Mouse (Mus musculus) ES-Bruce4 (cell line): ENCODE data around the gene Arl2bp.

Experiments
- CTCF ChIP-seq: IDR thresholded peaks from one replicate; pipeline ENCODE4 v1.8.1; 2011; ENCODE audit warnings: low read depth, low read length
- POLR2A ChIP-seq: IDR thresholded peaks from one replicate; pipeline ENCODE4 v1.8.1; 2011; ENCODE audit warnings: low read length; ENCODE audit not compliant: insufficient read depth

- TF ChIP-seq POLR2A, result no peak
- no peak for TF ChIP-seq CTCF
Measured at GRCm38 (mm10) chr8:94652951-94653350, 13.4 kb upstream of the Arl2bp start.
